Mouse (Mus musculus): ENCODE results near the gene Tex26.

Gene Tex26

DNA sequence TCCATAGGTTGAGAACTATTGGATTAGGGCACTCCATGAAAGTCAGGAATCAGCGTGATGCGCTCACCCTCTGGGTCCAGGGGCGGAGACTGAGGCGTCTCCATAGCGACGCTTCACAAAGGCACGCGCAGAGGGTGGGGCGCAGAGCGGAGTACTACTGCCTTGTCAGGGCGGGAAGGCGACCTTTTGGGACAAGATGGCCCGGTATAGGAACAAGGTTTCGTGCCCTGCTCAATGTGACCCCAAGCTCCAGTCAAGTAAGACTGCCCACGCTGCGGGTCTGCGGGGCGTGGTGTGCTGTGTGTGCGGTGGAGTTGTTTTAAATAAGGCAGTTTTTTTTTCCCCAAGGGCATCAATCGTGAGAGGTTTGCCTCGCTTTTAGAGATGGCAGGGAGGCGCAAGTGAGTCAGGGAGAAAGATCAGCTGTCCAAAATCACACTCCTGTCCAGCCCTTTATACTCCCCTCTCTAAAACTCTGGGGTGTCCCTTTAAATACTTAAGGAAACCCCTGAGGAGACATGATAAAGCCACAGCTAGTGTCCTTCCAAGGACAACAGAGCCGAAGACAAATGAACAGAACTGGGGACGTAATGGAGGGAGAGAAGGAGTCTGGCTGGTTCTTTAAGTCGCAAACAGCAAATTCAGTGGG, at the start of gene Tex26:
Tex26 (plus strand) TSS at position 130 of the 649 bp plus-strand sequence.
- DNase-seq (ENCODE audit: low read depth), result peak; percentile 90

DNA sequence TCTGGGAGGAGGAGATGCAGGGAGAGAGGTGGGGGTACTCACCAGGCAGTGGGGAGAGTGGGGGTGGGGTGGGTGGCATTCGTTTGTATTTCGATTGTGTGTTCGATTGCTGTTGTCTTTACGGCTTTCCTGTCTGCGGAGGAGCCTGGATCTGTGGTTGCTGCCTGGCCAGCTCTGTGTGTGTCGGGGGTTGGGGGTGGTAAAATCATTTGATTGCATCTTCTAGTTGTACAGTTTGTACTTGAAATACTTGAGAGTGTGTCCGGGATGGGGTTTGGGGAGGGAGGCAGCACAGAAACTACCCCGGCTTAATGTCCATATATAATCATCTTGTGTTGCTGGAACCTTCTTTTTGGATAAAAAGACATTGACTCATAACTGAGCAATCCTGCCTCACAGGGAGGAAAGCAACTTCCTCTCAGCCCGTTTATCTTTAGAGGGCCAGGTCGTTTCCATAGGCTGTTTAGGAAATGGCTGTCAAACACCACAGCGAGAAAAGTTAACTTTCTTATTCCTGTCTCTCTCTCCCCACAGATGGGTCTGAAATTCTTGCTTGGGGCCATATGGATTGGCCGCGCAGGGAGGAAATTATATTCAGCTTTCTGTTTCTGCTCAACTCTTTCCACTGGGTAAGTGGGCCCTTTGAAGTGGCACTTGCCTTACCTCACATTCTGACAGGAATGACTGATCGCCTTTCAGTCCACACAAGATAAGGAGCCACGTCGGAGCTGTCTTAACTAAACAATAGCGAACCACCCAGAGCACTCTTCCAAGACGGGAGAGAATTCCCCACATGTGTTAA, 47.7 kb upstream of the Tex26 start:
- peak; percentile 83 for DNase-seq (ENCODE audit: low read depth)

DNA sequence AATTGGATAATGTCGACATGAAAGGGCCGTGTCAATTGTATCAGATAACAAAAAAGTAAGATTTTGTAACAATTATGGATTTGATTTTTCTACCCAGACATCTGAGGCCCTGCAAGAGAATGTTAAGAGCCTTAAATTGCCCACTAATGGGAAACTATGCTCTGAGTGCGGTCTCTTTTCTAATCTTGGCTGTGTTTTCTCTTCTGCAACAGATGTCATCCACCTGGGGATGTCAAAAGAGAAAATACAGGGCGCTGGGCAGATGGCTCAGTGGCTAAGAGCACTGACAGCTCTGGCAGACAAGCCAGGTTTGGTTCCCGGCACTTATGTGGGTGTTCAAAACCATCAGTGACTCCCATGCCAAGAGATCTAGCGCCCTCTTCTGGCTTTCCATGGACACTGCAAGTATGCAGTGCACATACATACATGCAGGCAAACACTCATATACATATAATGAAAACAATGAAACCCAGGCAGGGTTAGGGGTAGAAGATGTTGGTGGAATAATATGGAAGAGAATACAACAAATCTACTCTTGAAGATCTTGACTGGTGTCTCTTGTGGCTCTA, 47.0 kb upstream of the Tex26 start:
- DNase-seq (ENCODE audit: low read depth), result peak; percentile 59

DNA sequence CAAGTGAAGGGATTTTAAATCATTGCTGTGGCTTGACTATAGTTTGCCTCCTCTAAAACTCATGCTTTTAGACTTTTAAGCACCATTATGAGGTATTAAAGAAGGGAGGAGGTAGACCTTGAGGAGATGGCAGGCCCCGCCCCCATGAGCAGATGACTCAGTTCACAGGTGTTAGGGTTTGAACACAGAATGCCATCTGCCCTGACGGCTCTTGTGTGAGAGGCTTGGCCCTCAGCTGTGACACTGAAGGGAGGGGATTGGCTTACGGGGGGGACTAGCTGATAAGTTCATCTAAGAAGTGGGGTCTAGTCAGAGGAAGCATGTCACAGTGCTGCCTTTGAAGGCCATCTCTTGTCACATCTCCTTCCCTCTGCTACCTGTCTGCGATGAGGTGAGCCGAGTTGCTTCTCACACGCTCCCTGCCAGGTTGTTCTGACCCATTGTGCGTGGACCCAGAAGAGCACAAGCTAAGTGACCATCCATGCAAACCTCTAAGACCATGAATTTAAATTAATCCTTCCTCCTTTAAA, 37.9 kb upstream of the Tex26 start:
- no peak for DNase-seq (ENCODE audit: low read depth)

DNA sequence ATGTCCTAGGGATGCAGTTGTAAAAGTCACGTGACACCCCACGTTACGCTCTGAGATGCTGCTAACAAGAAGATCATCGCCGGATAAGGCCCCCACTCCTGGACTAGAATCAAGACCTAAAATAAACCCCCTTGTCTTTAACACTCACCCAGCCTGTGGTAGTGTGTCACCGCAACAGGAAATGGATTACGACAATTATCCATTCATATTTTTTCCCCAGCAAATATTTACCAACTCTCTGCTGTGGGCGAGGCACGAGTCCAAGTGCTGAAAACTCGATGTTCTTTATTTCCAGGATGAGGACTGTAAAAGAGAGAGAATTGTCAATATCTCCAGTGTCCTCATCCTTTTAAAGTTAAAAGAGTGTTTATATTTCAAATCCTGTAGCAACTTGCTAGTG, 37.4 kb upstream of the Tex26 start:
- DNase-seq (ENCODE audit: low read depth), result no peak

DNA sequence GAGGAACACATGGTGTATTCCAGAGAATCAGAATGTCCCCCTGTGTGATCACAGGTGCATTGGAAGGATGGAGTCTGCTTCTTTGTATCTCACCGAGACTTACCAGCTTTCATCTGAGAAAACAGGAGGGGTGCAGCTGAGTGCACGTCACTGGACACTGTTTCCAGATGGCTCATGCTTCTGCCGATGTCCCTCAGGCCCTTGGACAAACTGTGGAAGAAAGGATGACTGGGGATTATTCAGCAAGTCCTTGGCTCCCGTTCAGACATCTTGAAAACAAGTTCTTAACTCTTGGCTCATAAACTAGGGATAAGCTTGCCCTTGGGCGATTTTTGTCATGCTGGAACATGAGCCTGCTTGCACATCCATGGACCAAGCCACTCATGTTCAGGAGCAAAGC, 36.1 kb upstream of the Tex26 start:
- peak; percentile 94 for DNase-seq (ENCODE audit: low read depth)

DNA sequence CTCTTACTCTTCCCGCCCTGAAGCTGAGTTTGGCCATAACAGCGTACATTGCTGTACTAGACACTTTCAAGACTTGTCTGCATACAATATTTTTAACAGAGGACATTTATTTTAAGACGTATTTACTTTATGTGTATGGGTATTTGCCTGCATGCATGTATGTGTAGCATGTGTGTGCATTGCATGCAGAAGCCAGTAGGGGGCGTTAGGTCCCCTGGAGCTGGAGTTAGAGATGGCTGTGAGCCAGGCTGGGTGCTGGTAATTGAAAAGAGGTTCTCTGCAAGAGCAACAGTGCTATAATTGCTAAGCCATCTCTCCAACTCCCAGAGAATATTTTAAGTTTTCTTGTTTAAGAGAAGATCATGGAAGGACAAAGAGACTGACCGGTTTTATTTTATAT, 34.8 kb upstream of the Tex26 start:
- no peak for DNase-seq (ENCODE audit: low read depth)

DNA sequence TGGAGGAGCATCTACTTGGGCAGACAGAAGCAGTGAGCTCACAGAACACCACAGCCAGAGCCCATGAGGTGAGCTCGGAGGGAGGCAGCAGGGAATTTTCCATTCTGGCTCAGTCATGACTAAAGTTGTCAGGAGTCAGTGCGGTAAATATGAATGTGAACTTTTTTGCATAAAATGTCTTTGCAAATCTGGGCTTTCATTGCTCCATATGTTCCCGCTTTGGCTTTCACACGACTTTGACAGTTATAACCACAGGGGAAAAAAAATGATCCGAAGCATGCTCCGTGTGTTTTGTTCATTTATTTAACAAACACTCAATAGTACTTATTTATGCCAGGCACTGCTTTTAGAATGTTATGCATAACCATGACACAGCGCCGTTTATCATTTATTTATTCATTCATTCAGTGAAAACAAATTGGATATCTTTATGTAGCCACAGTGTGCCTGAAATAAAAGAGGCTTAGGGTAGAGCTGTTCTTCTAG, 32.6 kb upstream of the Tex26 start:
- DNase-seq (ENCODE audit: low read depth), result peak; percentile 83

DNA sequence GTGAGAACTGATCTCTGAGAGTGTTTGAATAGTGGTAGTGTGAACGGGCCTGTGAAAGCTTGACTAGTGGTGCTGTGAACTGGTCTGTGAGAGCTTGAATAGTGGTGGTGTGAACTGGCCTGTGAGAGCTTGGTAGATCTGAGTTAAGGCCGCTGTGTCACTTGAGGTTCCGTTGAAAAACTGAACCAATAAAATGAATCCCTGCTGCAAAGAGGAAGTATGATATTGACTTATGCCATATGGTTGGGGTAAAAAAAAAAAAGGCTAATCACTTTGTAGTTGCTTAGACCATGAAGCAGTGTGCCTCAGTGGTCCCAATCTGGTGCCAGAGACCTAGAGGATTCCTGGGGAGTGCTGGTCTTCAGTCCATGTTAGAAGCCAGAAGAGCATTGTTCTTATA, 30.0 kb upstream of the Tex26 start:
- no peak for DNase-seq (ENCODE audit: low read depth)

DNA sequence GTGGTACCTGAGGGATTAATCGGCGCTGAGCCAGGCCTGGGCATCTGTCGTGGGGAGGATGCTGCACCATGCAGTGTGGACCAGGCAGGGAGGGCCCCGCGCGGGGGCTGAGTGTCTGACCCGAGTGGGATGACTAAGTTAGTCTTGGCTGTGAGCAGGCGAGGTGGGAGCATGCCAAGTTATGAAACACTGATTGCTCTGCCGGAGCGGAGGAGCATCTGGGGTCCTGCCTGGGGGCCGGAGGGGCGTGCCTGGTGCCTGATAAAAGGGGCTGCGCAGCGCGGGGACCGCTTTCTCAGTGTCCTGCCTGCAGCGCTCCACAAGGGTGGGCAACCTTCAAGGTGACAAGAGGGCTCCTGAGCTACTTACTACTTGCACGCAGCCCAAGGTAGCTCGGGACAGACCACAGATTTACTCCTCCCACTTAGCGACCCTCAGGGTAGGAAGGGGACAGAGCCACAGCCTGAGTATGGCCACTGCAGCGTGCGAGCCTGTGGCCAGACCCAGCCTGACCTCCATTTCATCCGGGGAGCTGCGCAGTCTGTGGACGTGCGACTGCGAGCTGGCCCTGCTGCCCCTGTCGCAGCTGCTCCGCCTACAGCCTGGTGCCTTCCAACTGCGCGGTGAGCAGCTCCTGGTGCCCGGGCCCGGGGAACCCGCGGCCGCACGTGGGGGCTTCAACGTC, 27.8 kb upstream of the Tex26 start, which contains the start of gene Medag:
Medag (plus strand) TSS at position 241 of the 685 bp plus-strand sequence.
- DNase-seq (ENCODE audit: low read depth), result peak; percentile 97

DNA sequence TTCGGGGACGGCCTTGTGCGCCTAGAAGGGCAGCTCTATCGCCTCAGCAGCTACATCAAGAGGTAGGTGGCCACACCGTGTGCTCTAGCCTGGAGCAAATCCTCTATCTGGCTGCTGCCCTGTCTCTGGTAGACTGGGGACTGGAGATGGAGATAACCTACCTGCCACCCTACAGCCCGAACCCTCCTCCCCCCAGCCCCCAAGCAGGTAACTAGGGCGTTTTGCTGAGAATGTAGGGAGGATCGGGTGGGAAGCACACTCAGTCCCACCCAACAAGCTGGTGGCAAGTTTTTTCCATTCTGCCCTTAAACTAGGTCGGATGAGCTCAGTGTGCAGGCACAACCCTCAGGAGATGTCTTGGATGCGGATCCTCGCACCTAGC, 27.3 kb upstream of the Tex26 start:
- DNase-seq (ENCODE audit: low read depth), result no peak

DNA sequence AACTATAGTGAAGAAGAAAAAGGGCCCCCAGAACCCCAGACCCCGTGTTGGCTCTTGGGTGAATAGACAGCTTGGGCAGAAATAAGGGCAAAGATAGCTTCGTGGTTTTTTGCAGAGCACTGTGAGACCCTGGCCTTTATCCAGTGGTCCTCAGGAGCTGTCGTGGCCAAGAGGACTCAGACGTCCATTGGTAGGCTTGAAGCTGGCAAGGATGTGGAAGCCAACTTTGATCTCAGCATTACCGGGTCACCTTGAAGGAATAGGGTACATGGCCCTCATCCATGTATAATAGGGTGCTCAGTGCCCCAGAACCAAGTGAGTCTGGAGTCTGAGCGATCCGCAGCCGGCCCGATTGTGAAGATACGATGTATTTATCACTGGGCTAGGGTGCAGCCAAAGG, 26.8 kb upstream of the Tex26 start:
- peak; percentile 16 for DNase-seq (ENCODE audit: low read depth)

DNA sequence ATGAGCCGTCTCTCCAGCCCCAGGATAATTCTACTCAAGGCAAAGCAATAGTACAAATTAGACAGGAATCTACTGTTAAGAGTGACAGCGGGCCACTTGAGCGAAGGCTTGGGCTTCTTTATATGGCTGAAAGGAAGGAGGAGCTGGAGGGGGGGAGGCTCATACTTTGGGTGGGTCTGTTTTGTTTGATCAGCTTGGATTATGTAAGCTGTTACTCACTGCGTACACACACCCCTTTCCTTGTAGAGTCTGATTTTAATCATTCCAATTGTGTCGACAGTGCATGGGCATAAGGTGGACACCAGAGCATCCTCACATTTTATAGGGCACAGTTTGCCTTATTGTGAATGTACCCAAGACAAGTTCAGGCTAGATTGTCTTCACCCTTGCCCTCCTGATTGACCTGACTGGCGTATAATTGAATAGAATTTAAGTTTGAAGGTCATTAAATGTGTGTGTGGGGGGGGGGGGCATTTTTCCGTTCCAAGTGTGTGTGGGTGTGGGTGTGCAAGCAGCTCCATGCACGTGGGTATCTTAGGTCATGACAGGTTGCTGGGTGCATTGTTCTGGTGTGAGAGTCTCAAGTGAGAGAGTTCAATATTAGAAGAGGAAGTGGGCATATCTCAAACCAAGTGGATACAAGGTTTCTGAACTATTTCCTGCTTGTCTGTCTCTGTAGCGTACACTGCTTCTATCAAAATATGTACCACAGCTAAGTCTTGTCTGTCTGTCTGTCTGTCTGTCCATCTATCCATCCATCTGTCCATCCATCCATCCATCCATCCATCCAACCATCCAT, 24.9 kb upstream of the Tex26 start:
- DNase-seq (ENCODE audit: low read depth), result peak; percentile 23

DNA sequence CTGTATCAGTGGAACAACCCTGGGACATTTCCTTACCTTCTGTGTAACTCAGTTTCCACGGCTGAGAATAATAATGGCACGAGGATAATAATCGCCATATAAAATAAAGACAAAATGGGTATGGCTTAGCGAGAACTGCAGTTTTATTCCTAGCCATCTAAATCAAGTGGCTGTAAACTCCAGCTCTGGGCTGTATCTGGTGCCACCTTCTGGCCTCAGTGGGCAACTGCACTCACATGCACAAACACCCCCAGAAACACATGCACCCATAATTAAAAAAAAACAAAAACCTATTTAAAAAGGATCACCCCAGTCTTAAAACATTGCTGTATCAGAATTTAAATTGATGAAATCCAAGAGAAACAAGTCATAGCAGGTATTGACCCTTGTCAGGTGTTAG, 22.1 kb upstream of the Tex26 start:
- peak; percentile 55 for DNase-seq (ENCODE audit: low read depth)

DNA sequence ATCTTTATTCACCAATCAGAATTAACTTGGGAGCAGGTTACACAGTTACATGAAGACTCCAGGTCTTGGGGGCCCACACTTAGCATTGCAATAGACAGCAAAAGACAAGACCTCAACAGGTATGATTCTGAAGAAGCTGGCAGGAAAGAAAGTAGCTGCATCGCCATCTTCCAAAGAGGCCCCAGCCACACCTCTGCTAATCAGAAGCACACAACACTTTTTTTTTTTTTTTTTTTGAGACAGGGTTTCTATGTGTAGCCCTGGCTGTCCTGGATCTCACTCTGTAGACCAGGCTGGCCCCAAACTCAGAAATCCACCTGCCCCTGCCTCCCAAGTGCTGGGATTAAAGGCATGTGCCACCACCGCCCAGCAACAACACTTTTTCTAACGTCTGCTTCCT, 12.9 kb upstream of the Tex26 start:
- no peak for DNase-seq (ENCODE audit: low read depth)

DNA sequence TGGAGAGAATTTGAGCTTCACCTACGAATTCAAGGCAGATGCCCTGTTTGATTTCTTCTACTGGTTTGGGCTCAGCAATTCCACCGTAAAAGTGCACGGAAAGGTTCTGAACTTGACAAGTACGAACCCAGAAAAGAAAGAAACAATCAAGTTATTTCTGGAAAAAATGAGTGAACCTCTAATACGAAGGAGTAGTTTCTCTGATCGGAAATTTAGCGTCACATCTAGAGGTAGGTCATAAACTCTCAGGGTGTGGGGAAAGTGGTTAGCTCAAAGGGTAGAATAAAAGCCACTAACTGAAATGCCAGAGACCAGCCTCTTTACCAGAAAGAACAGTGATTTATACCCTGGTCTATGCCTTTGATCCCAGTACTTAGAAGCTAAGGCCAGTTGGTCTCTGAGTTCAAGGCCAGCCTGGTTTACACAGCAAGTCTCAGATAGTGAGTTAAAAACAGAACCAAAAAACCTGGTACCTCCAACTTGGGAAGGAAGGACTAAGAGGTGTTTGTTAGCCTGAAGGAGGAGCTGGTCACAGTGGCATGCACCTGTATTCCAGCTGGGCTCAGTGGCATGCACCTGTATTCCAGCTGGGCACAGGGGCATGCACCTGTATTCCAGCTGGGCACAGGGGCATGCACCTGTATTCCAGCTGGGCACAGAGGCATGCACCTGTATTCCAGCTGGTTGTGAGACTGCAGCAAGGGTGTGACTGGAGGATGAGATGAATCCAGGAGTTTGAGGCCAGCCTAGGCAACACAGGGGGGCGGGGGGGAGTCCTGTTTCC, 12.0 kb upstream of the Tex26 start:
- no peak for DNase-seq (ENCODE audit: low read depth)

DNA sequence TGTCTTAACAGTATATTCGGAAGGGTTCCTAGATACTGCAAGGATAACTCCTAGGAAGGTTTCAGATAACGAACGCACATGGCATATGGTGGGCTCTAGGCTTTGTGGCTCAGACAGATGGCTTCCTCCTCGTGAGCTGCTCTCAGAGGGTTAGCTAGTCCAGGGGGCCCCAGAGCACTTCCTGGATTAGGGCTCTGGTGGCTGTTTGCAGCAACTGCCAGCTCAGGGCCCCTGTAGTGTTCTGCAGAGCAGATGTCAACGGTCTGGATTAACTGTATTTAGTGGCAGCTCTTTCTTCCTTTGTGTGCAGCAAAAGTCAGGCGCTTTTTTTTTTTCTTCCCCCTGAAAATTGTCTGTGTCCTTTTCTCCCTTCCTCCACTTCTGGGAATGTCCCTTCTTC, 11.1 kb upstream of the Tex26 start:
- DNase-seq (ENCODE audit: low read depth), result no peak

DNA sequence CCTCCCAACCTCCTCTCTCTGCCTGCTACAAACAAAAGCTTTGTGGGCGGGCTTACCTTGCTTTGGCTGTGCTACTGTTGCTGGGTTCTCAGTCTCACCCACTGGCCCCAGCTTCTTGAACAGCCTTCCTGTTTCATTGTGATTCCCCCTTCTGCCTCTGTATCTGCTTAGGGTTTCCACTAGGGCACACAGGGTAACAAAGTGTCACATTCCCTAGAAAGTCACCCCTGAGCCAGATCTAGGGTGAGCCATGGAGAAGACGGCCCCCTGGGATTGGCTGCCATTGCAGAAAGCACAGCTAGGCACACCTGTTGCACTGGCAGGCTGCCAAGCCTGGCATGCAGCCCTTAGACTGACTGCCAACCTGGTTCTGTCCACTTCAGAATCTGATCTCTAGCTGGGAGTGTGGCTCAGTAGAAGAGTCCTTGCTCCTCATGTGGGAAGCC, 10.6 kb upstream of the Tex26 start:
- DNase-seq (ENCODE audit: low read depth), result no peak

DNA sequence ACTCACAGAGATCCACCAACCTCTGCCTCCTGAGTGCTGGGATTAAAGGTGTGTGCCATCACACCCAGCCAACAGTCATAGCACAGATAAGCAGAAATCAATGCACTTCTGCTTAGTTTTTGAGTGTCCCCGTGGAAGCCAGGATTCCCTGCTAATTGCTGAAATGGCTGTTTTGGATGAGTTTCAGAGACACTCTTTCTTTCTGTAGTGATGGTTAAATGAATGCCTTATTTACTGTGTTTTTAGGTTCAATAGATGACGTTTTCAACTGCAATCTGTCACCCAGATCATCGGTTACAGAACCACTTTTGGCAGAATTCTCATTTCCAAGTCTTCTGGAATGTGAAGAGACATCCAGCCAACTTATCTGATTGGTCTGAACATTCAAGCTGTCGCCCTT, 9.9 kb upstream of the Tex26 start:
- no peak for DNase-seq (ENCODE audit: low read depth)

DNA sequence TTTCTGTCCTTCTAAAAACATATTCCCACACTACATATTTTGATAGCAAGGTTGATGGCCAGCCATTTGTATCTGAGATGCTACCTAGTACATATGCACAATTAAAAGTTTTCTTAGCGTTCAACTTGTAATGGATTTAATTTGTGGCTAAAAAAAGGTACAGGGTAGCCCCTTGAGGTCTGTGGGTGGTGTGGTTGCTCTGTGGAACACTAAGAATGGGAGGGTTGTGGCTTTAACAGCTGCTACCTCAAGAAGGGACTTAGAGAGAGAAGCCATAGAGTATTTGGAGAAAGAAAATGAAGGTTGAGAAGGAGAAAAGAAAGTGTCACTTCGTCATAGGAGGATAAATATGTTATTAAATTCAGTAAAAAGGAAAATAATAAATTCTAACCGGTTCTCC, 8.5 kb upstream of the Tex26 start:
- no peak for DNase-seq (ENCODE audit: low read depth)

DNA sequence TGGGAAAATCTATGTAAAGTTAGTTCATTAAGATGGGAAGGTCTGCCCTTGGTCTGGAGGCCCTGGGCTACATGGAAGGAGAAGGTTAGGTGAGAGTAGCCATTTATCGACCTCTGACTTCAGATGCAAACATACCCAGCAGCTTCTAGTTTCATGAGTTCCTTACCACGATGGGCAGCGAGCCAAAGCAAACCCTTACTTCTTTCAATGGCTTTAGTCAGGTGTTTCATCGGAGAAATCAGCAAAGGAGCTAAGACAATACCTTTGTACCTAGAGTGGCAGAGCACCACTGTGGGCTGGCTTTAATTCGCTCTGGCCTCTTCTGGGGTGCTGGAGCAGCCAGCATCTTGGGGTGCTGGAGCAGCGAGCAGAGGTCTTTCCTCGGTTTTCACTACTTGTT, 5.8 kb upstream of the Tex26 start:
- DNase-seq (ENCODE audit: low read depth), result peak; percentile 44

Measured in NIH3T3 (cell line).